Mouse (Mus musculus) thymus, adult 2 months (tissue): ENCODE measurements around the gene Ncf2. TPM values are rescaled to one million over a fixed set of nuclear protein-coding genes. Genes with fewer than 3 reads are reported as not detected.

Experiments
- DNase-seq: peaks from one replicate; pipeline ENCODE4 v3.0.0; 2021
- H3K27ac ChIP-seq: fragments of 200-500 bp; 2 replicates; pipeline ENCODE4 v1.5.1; 2012; ENCODE audit warnings: low read length, control low read depth; ENCODE audit not compliant: control insufficient read depth, insufficient read depth
- H3K27me3 ChIP-seq: fragments of 200-500 bp; 2 replicates; pipeline ENCODE4 v1.6.1; 2012; ENCODE audit warnings: mild to moderate bottlenecking, low read length, moderate library complexity, mixed read lengths; ENCODE audit not compliant: control insufficient read depth, insufficient read depth
- H3K36me3 ChIP-seq: fragments of 200-500 bp; 2 replicates; pipeline ENCODE4 v1.6.1; 2012; ENCODE audit warnings: mild to moderate bottlenecking, low read length, moderate library complexity; ENCODE audit not compliant: control insufficient read depth, insufficient read depth
- H3K4me1 ChIP-seq: fragments of 200-500 bp; replicated peaks from 2 replicates; pipeline ENCODE4 v1.6.1; 2012; ENCODE audit warnings: low read length; ENCODE audit not compliant: control insufficient read depth, insufficient read depth
- H3K4me3 ChIP-seq: fragments of 200-500 bp; 2 replicates; pipeline ENCODE4 v1.5.1; 2012; ENCODE audit warnings: mild to moderate bottlenecking, low read length, control low read depth, moderate library complexity; ENCODE audit not compliant: control insufficient read depth, insufficient read depth
- CTCF ChIP-seq: fragments of 200-500 bp; IDR thresholded peaks from 2 replicates; pipeline ENCODE4 v1.5.1; 2012; ENCODE audit warnings: mild to moderate bottlenecking, control low read depth, low read length, moderate library complexity, borderline replicate concordance; ENCODE audit not compliant: control insufficient read depth, poor library complexity, insufficient read depth; ENCODE audit errors: extremely low read depth
- POLR2A ChIP-seq: fragments of 200-500 bp; IDR thresholded peaks from 2 replicates; pipeline ENCODE4 v1.6.1; 2012; ENCODE audit warnings: mild to moderate bottlenecking, low read length, control low read depth, moderate library complexity; ENCODE audit not compliant: control insufficient read depth, poor library complexity, insufficient read depth; ENCODE audit errors: extremely low read depth
- WGBS: fragments of 180-500 bp; shearing (Covaris S2); methylation state at CpG from one replicate; pipeline ENCODE4 v1.1.7; 2018; 5-methylcytosine and 5-hydroxymethylcytosine counted together
- polyA plus RNA-seq: library from polyadenylated mRNA; depleted of rRNA; stranded (reverse); fragments of >200 nt; gene quantifications from 2 replicates; pipeline ENCODE4 v1.2.3, GENCODE M21; 2012

The Ncf2 gene
- polyA plus RNA-seq, 1 experiment = 8.4 TPM

DNA sequence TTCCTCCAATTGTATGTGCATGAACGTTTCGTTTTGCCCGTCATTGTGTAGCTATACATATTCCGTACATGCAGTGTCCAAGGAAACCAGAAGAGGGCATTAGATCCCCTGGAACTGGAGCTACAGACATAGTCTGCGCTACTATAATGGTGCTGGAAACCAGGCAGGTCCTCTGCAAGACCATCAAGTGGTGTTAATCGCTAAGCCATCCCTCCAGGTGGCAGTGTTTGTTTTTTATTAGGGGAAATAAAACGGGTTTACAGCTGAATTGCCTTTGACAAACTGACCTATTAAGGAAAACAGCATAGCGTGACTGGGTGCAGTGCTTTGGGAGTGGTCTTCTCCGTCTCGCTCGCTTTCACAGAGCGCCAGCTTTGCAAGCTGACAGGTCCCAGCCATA is 9.7 kb upstream of the Ncf2 start:
- WGBS = 59% methylated on average over 12 of the region's 12 CpGs
- Histone ChIP-seq H3K4me1 (no peaks in the 10 kb centered on the region), H3K4me3 (no peak overlapping the region), H3K36me3 (no peaks in the 10 kb centered on the region), H3K27ac (no peak overlapping the region), H3K27me3 (no peaks in the 10 kb centered on the region)
- DNase-seq = peak; percentile 57
- TF ChIP-seq CTCF (no peak), POLR2A (no peak)

DNA sequence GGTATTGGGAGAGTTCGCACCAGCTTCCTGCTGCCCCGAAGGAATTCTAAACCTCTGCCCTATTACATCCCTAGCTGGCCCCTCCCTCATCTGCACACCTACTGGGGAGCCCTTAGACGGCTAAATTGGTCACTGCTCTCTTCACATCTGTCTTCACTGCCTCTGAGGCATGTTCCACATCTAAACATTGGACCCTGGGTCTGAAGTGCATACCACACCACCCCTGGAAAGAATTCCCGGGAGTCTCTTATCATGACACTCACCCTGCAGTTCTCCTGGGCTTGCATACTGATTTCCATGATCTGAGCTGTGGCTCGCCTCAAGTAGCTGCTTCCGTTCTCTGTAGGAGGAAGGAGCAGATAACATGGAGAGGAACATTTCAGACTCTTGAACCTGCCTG is 9.2 kb upstream of the Ncf2 start:
- Histone ChIP-seq H3K27ac (no peak overlapping the region), H3K4me1 (no peaks in the 10 kb centered on the region), H3K4me3 (no peak overlapping the region), H3K36me3 (no peaks in the 10 kb centered on the region), H3K27me3 (no peaks in the 10 kb centered on the region)
- 60% methylated on average over 6 of the region's 6 CpGs for WGBS
- no peak for TF ChIP-seq CTCF
- no peak for TF ChIP-seq POLR2A
- DNase-seq = no peak

DNA sequence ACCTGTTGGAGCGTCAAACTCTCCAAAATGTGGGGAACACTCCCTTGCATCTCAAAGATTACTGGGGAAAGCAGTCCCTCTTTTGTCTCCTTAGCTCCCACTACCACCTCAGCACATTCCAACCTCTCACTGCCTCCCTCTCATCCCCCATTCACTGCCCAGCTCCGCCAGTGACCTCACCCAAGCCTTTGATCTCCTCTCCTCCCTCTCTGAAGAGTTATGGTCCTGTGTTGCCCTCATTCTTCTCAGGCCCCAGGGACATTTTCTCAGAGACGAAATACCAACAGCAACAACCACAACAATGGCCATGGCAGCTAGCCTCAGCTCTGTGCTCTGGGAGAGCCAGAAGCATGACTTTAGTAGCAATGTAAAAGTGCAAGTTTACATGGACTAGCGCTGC is 8.7 kb upstream of the Ncf2 start:
- no peaks in the 10 kb centered on the region for H3K4me1 ChIP-seq
- no peaks in the 10 kb centered on the region for H3K36me3 ChIP-seq
- no peaks in the 10 kb centered on the region for H3K27me3 ChIP-seq
- 83% methylated on average over 4 of the region's 4 CpGs for WGBS
- DNase-seq = no peak
- no peak for TF ChIP-seq CTCF
- TF ChIP-seq POLR2A = no peak
- no peak overlapping the region for H3K4me3 ChIP-seq
- no peak overlapping the region for H3K27ac ChIP-seq

GRCm38 (mm10) chr1:152792736-152793494 is 7.1 kb upstream of the Ncf2 start:
- no peak overlapping the region for H3K27ac ChIP-seq
- no peak for DNase-seq
- H3K27me3 ChIP-seq = no peaks in the 10 kb centered on the region
- 84% methylated on average over 12 of the region's 12 CpGs for WGBS
- H3K4me1 ChIP-seq = no peaks in the 10 kb centered on the region
- no peak for TF ChIP-seq CTCF
- no peak for TF ChIP-seq POLR2A
- H3K36me3 ChIP-seq = no peaks in the 10 kb centered on the region
- no peak overlapping the region for H3K4me3 ChIP-seq

- no peak overlapping the region for H3K27ac ChIP-seq
- no peak for DNase-seq
- H3K4me1 ChIP-seq = no peaks in the 10 kb centered on the region
- 88% methylated on average over 6 of the region's 6 CpGs for WGBS
- TF ChIP-seq CTCF (no peak), POLR2A (no peak)
- no peaks in the 10 kb centered on the region for H3K36me3 ChIP-seq
- no peak overlapping the region for H3K4me3 ChIP-seq
- no peaks in the 10 kb centered on the region for H3K27me3 ChIP-seq
These were observed 6.4 kb upstream of the Ncf2 start for GRCm38 (mm10) chr1:152793495-152794130.

GRCm38 (mm10) chr1:152795688-152796255 is 4.2 kb upstream of the Ncf2 start:
- WGBS = 90% methylated on average over 8 of the region's 8 CpGs
- no peak overlapping the region for H3K4me3 ChIP-seq
- no peaks in the 10 kb centered on the region for H3K27me3 ChIP-seq
- no peaks in the 10 kb centered on the region for H3K36me3 ChIP-seq
- TF ChIP-seq CTCF = no peak
- no peak for TF ChIP-seq POLR2A
- DNase-seq = no peak
- no peak overlapping the region for H3K27ac ChIP-seq
- no peaks in the 10 kb centered on the region for H3K4me1 ChIP-seq
